In the genomic region with DNA sequence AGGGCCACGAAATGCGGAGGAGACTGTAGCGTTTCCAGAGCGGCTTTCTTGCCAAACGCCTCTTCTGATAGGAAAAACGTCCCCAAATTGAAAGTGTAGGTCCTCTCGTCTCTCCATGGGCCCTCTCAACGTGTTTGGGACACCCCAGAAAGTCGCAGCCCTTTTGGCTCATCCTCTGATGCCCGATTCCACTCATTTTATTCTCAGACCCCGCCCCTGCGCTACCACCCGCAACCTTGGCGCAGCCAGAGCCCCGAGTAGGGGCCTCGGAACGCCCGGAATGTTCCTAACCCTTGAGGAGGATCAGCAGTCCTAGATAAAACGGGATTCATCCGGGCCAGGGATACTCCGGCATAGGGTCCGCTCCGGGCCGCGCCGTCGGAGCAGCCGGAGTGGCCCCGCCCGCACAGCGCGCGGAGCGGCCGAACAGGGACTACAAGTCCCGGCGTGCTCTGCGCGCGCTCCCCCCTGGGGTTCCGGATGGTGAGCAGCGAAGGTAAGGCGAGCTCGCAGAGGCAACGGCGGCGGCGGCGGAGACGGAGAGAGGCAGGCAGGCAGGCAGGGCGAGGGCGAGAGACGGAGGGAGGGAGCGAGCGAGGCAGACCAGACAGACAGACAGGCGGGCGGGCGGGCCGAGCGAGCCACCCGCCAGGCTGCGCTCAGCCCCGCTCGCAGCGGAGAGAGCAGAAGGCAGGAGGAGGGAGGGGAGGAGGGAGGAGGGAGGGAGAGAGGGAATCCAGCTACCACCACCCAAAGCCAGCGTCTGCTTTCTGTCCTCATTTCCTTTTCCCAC, we compare ENCODE assay signal across 8 mouse cellular contexts. TPM values are rescaled to one million over a fixed set of nuclear protein-coding genes. Genes with fewer than 3 reads are reported as not detected.
A peak's percentile ranks its signal among the peaks of the same experiment; 100 is the strongest.
DNase-seq lines count a peak whose midpoint lies in the region; ATAC-seq and TF ChIP-seq lines count a peak whose summit lies in the region.

TSS of gene Ahdc1 (plus strand) at position 233 of the 793 bp plus-strand sequence.

- no peaks in the 10 kb centered on the region for H3K9me3 ChIP-seq in embryonic facial prominence, embryonic 12.5 days
- H3K9me3 ChIP-seq in limb, embryonic 11.5 days (ENCODE audit: control insufficient read depth, low read length), result no peaks in the 10 kb centered on the region
- no peaks in the 10 kb centered on the region for H3K9me3 ChIP-seq in midbrain, embryonic 13.5 days

- peak within 1 kb of the TSS; percentile 95 for H3K27ac ChIP-seq in embryonic facial prominence, embryonic 12.5 days
- peak within 1 kb of the TSS; percentile 91 for H3K27ac ChIP-seq in kidney, adult 2 months (ENCODE audit: insufficient read depth, low read depth, low read length)
- peak within 1 kb of the TSS; percentile 95 for H3K27ac ChIP-seq in limb, embryonic 11.5 days (replicated peaks; ENCODE audit: low read depth, low read length)
- peak within 1 kb of the TSS; percentile 96 for H3K27ac ChIP-seq in midbrain, embryonic 13.5 days
- peak within 1 kb of the TSS; percentile 79 for H3K27ac ChIP-seq in small intestine, adult 2 months (ENCODE audit: insufficient read depth, low read depth, low read length)

- TF ChIP-seq POLR2A in kidney, adult 2 months (IDR thresholded peaks at IDR 0.05; ENCODE audit: low read depth, low read length), result no peak
- peak; percentile 64; the same call in 1 of the 2 replicates for TF ChIP-seq POLR2A in small intestine, adult 2 months (IDR thresholded peaks at IDR 0.05; ENCODE audit: low read depth, low read length)

- peak within 1 kb of the TSS; percentile 82 for H3K4me3 ChIP-seq in embryonic facial prominence, embryonic 12.5 days
- peak within 1 kb of the TSS; percentile 89 for H3K4me3 ChIP-seq in kidney, adult 2 months (ENCODE audit: insufficient read depth, low read depth, low read length)
- H3K4me3 ChIP-seq in limb, embryonic 11.5 days (ENCODE audit: low read depth, low read length), result peak within 1 kb of the TSS; percentile 98
- peak within 1 kb of the TSS; percentile 96 for H3K4me3 ChIP-seq in midbrain, embryonic 13.5 days (replicated peaks)
- peak within 1 kb of the TSS; percentile 84 for H3K4me3 ChIP-seq in small intestine, adult 2 months (ENCODE audit: low read depth, low read length)

- peak within 1 kb of the TSS; percentile 93 for H3K9ac ChIP-seq in embryonic facial prominence, embryonic 12.5 days
- peak within 1 kb of the TSS; percentile 99 for H3K9ac ChIP-seq in limb, embryonic 11.5 days (ENCODE audit: low read length)
- peak within 1 kb of the TSS; percentile 100 for H3K9ac ChIP-seq in midbrain, embryonic 13.5 days (replicated peaks)

- peaks cover 38% of the 10 kb centered on the region for H3K4me1 ChIP-seq in embryonic facial prominence, embryonic 12.5 days
- H3K4me1 ChIP-seq in kidney, adult 2 months (ENCODE audit: control insufficient read depth, insufficient read depth, low read length), result peaks cover 13% of the 10 kb centered on the region
- H3K4me1 ChIP-seq in limb, embryonic 11.5 days (ENCODE audit: control insufficient read depth, insufficient read depth, low read length), result peaks cover 48% of the 10 kb centered on the region
- H3K4me1 ChIP-seq in midbrain, embryonic 13.5 days (replicated peaks), result peaks cover 45% of the 10 kb centered on the region
- H3K4me1 ChIP-seq in small intestine, adult 2 months (ENCODE audit: control insufficient read depth, insufficient read depth, insufficient read length, low read length), result peaks cover 29% of the 10 kb centered on the region

- no peaks in the 10 kb centered on the region for H3K36me3 ChIP-seq in embryonic facial prominence, embryonic 12.5 days
- no peaks in the 10 kb centered on the region for H3K36me3 ChIP-seq in kidney, adult 2 months (ENCODE audit: control insufficient read depth, insufficient read depth, low read length)
- H3K36me3 ChIP-seq in limb, embryonic 11.5 days (ENCODE audit: control insufficient read depth, insufficient read depth, low read length), result no peaks in the 10 kb centered on the region
- H3K36me3 ChIP-seq in midbrain, embryonic 13.5 days, result no peaks in the 10 kb centered on the region
- no peaks in the 10 kb centered on the region for H3K36me3 ChIP-seq in small intestine, adult 2 months (ENCODE audit: control insufficient read depth, insufficient read depth, low read length)

- TF ChIP-seq CTCF in kidney, adult 2 months (conservative IDR thresholded peaks at IDR 0.05; ENCODE audit: insufficient read depth, insufficient read length, low read depth, low read length), result no peak
- TF ChIP-seq CTCF in small intestine, adult 2 months (IDR thresholded peaks at IDR 0.05; ENCODE audit: extremely low read depth, insufficient read length, insufficient replicate concordance, low read depth, low read length), result no peak

- peak; percentile 82 for DNase-seq in 3T3-L1 (ENCODE audit: low read depth, low spot score)
- DNase-seq in adrenal gland, postnatal 36 days, result peak; percentile 95 to 97
- DNase-seq in heart, adult 18-20 months, result peak; percentile 94 to 95
- peak; percentile 95 for DNase-seq in kidney, adult 2 months
- peak; percentile 97 for DNase-seq in limb, embryonic 11.5 days (ENCODE audit: low spot score)

- H3K4me2 ChIP-seq in embryonic facial prominence, embryonic 12.5 days (replicated peaks), result peak within 1 kb of the TSS; percentile 97
- H3K4me2 ChIP-seq in limb, embryonic 11.5 days (ENCODE audit: low read depth, severe bottlenecking), result peak within 1 kb of the TSS; percentile 97
- H3K4me2 ChIP-seq in midbrain, embryonic 13.5 days (replicated peaks), result peak within 1 kb of the TSS; percentile 99

- peaks cover 5% of the 10 kb centered on the region for H3K27me3 ChIP-seq in embryonic facial prominence, embryonic 12.5 days
- no peaks in the 10 kb centered on the region for H3K27me3 ChIP-seq in kidney, adult 2 months (replicated peaks; ENCODE audit: control insufficient read depth, insufficient read depth, low read length)
- H3K27me3 ChIP-seq in limb, embryonic 11.5 days (ENCODE audit: control insufficient read depth, insufficient read depth, low read length), result no peaks in the 10 kb centered on the region
- H3K27me3 ChIP-seq in midbrain, embryonic 13.5 days, result peaks cover 18% of the 10 kb centered on the region
- no peaks in the 10 kb centered on the region for H3K27me3 ChIP-seq in small intestine, adult 2 months (ENCODE audit: control insufficient read depth, insufficient read depth, low read length)

- ATAC-seq in embryonic facial prominence, embryonic 12.5 days (ENCODE audit: insufficient number of reproducible peaks, insufficient read depth, low FRiP score, low TSS enrichment), result peak; percentile 72
- peak; percentile 76 for ATAC-seq in limb, embryonic 11.5 days (ENCODE audit: insufficient number of reproducible peaks, low FRiP score, low TSS enrichment, low read depth)
- peak; percentile 87 for ATAC-seq in midbrain, embryonic 13.5 days

- WGBS in embryonic facial prominence, embryonic 12.5 days, result under 1% methylated on average over 65 of the region's 66 CpGs
- 1% methylated on average over 65 of the region's 66 CpGs for WGBS in kidney, adult 2 months
- WGBS in limb, embryonic 11.5 days, result under 1% methylated on average over 66 of the region's 66 CpGs
- under 1% methylated on average over 62 of the region's 66 CpGs for WGBS in midbrain, embryonic 13.5 days
- WGBS in small intestine, adult 2 months, result 1% methylated on average over 64 of the region's 66 CpGs

RNA-seq across cellular contexts. Expression of gene Ahdc1, which starts in this region (rescaled TPM):
- 10 to 100 TPM; 63.7 to 74.1 TPM for total RNA-seq in adrenal gland, postnatal 36 days (2021)
- polyA plus RNA-seq in embryonic facial prominence, embryonic 12.5 days (2016; fragmentation: Nextera tagmentation; extraction: Ambion mirVana), result 12.7 and 14.6 TPM in 2 replicates
- total RNA-seq in heart, adult 18-20 months (2021), result 10 to 100 TPM; 36.3 to 38.5 TPM
- 22.2 and 23.3 TPM in 2 replicates for polyA plus RNA-seq in kidney, adult 2 months (2012; rRNA removed)
- 10.2 and 10.5 TPM in 2 replicates for polyA plus RNA-seq in limb, embryonic 11.5 days (2014; fragmentation: Nextera tagmentation; extraction: Ambion mirVana)
- polyA plus RNA-seq in midbrain, embryonic 13.5 days (2015; fragmentation: Nextera tagmentation; extraction: Ambion mirVana), result 10.4 and 12.6 TPM in 2 replicates
- 13.8 and 23.7 TPM in 2 replicates for polyA plus RNA-seq in small intestine, adult 2 months (2012; rRNA removed)

Comparison
In these comparisons a context has a peak if more than half of its experiments do, and no peak if none do; other contexts are left out.
1. Peak in every context shown above with its lines: DNase-seq, ATAC-seq, H3K4me3 ChIP-seq and H3K27ac ChIP-seq.